Mouse (Mus musculus) kidney, postnatal 0 days (tissue): Measurements from ENCODE around the gene Npr1. TPM values are rescaled to one million over a fixed set of nuclear protein-coding genes. Genes with fewer than 3 reads are reported as not detected.
A peak's percentile ranks its signal among the peaks of the same experiment; 100 is the strongest.

Source experiments
- ATAC-seq: fragments of 200-750 bp; cut with Nextera tagmentation; replicated peaks from 2 replicates; pipeline ENCODE4 v1.8.0; 2017; ENCODE audit warnings: low read depth, moderate number of reproducible peaks, moderate TSS enrichment, moderate library complexity; ENCODE audit not compliant: low FRiP score
- DNase-seq: peaks from one replicate; pipeline ENCODE4 v3.0.0-alpha.2; 2016; ENCODE audit warnings: low spot score
- H3K27ac ChIP-seq: fragments of 300-500 bp; sonication (generic); 2 replicates; pipeline ENCODE4 v1.5.1; 2014; ENCODE audit warnings: mild to moderate bottlenecking
- H3K27me3 ChIP-seq: fragments of 300-500 bp; sonication (generic); 2 replicates; pipeline ENCODE4 v1.6.1; 2014; ENCODE audit warnings: low read length, mixed read lengths; ENCODE audit not compliant: insufficient read depth
- H3K36me3 ChIP-seq: fragments of 300-500 bp; sonication (generic); 2 replicates; pipeline ENCODE4 v1.6.1; 2014; ENCODE audit warnings: low read length, mixed read lengths; ENCODE audit not compliant: insufficient read depth
- H3K4me1 ChIP-seq: fragments of 300-500 bp; sonication (generic); replicated peaks from 2 replicates; pipeline ENCODE4 v1.6.1; 2014; ENCODE audit warnings: antibody characterized with exemption, low read length, mixed read lengths; ENCODE audit not compliant: insufficient read depth
- H3K4me2 ChIP-seq: fragments of 300-500 bp; sonication (generic); 2 replicates; pipeline ENCODE4 v1.6.1; 2014; ENCODE audit warnings: mild to moderate bottlenecking, low read length, moderate library complexity, mixed read lengths
- H3K4me3 ChIP-seq: fragments of 300-500 bp; sonication (generic); replicated peaks from 2 replicates; pipeline ENCODE4 v1.5.1; 2014; ENCODE audit warnings: low read depth, low read length
- H3K9ac ChIP-seq: fragments of 300-500 bp; sonication (generic); 2 replicates; pipeline ENCODE4 v1.6.1; 2014; ENCODE audit warnings: low read depth, low read length
- H3K9me3 ChIP-seq: fragments of 300-500 bp; sonication (generic); replicated peaks from 2 replicates; pipeline ENCODE4 v1.6.1; 2016; ENCODE audit warnings: low read length, inconsistent platforms, mixed read lengths
- CTCF ChIP-seq: IDR thresholded peaks from 2 replicates; pipeline ENCODE4 v1.5.1; 2016; ENCODE audit warnings: antibody characterized with exemption, low read depth, mild to moderate bottlenecking, moderate library complexity
- WGBS: fragments of 180-500 bp; shearing (Covaris S2); extraction: QIAGEN DNeasy Blood & Tissue Kit; methylation state at CpG from one replicate; pipeline ENCODE4 v1.1.7; 2014; 5-methylcytosine and 5-hydroxymethylcytosine counted together
- polyA plus RNA-seq: library from polyadenylated mRNA; unstranded; fragments of >200 nt; fragmentation: Nextera tagmentation; extraction: Ambion mirVana; gene quantifications from 2 replicates; pipeline ENCODE4 v1.2.1, GENCODE M21; 2015

Gene Npr1
- polyA plus RNA-seq, 1 experiment from 2014 or later = 16.7 TPM

DNA sequence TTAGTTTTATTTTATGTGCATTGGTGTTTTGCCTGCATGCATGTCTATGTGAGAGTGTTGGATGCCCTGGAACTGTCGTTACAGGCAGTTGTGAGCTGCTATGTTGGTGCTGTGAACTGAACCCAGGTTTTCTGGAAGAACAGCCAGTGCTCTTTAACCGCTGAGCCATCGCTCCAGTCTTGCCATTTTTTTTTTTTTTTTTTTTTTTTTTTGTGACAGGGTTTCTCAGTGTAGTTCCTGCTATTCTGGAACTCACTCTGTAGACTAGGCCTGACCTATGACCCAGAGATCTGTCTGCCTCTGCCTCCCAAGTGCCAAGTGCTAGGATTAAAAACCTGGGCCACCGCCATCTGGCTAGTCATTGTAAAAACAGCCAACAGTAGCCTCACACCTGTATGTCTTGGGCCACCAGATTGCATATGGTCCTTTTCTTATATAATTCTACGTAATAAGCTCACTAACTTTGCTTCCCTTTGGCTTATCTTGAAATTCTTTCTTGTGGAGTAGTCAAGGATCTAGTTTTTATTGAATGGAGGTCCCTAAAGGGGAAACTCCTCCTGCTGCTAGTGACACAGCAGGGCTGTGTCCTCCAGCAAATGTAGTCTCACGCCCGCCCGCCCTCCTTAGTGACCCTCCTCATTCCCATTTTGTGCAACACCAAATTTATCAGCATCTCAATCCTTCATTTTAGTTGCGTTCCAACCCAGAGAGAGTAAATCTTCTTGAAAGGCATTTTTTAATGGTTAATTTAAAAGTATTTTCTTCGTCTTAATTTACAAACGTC lies 20.1 kb downstream of the Npr1 start:
- DNase-seq (peak; percentile 78), ATAC-seq (no peak)
- TF ChIP-seq CTCF = no peak
- WGBS = 54% methylated on average over 11 of the region's 11 CpGs
- Histone ChIP-seq H3K9ac (no peak overlapping the region), H3K36me3 (no peaks in the 10 kb centered on the region), H3K27me3 (no peaks in the 10 kb centered on the region), H3K9me3 (no peaks in the 10 kb centered on the region), H3K4me2 (peak overlapping the region; percentile 46), H3K27ac (peak overlapping the region; percentile 92), H3K4me3 (no peak overlapping the region), H3K4me1 (no peaks in the 10 kb centered on the region)

DNA sequence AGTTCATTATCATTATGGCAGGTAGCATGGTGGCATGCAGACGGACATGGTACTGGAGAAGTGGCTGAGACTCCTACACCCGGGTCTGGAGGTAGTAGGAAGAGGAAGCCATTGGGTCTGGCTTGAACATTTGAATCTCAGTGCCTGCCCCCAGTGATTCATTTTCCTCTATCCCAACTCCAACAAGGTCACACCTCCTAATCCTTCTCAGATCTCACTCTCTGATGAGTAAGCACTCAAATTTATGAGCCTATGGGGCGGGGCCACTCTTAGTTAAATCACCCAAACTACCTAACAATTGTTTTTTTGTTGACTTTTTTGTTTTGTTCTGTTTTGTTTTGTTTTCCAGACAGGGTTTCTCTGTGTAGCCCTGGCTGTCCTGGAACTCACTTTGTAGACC lies 21.7 kb downstream of the Npr1 start:
- H3K9me3 ChIP-seq = no peaks in the 10 kb centered on the region

GRCm38 (mm10) chr3:90440756-90441155 lies 24.9 kb downstream of the Npr1 start:
- WGBS = 89% methylated on average over 2 of the region's 2 CpGs
- Histone ChIP-seq H3K27me3 (no peaks in the 10 kb centered on the region), H3K27ac (no peak overlapping the region), H3K4me3 (no peak overlapping the region), H3K4me2 (no peak overlapping the region), H3K36me3 (no peaks in the 10 kb centered on the region), H3K4me1 (no peaks in the 10 kb centered on the region), H3K9ac (no peak overlapping the region), H3K9me3 (no peaks in the 10 kb centered on the region)
- DNase-seq = no peak
- no peak for ATAC-seq
- no peak for TF ChIP-seq CTCF

More for the DNA sequence above, 21.7 kb downstream of the Npr1 start:
- Histone ChIP-seq H3K9ac (no peak overlapping the region), H3K4me1 (no peaks in the 10 kb centered on the region), H3K4me3 (no peak overlapping the region), H3K36me3 (no peaks in the 10 kb centered on the region), H3K27ac (no peak overlapping the region), H3K4me2 (no peak overlapping the region), H3K27me3 (no peaks in the 10 kb centered on the region)
- ATAC-seq = no peak
- WGBS = 86% methylated on average over 3 of the region's 3 CpGs
- no peak for DNase-seq
- no peak for TF ChIP-seq CTCF

DNA sequence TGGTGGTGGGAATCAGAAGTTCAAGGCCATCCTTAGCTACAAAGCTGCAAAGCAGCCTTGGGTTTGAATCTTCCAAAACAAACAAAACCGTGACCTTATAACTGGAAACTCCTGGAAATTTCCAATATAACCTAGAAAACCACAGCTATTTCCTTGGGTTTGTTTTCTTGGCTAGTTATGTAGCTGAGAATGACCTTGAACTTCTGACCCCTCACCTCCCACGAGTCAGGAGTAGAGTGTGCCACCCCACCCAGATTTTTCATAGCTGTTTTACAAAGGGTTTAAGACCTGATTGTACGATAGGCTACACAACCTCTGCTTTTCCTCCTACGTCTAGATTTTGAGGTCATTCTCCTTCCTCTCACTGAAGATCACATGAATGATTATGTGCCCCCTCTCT lies 28.5 kb downstream of the Npr1 start:
- DNase-seq (no peak), ATAC-seq (no peak)
- Histone ChIP-seq H3K27me3 (no peaks in the 10 kb centered on the region), H3K4me2 (no peak overlapping the region), H3K9ac (no peak overlapping the region), H3K4me1 (peaks cover 9% of the 10 kb centered on the region), H3K9me3 (no peaks in the 10 kb centered on the region), H3K4me3 (no peak overlapping the region), H3K36me3 (no peaks in the 10 kb centered on the region), H3K27ac (no peak overlapping the region)
- no peak for TF ChIP-seq CTCF
- 47% methylated on average over 4 of the region's 4 CpGs for WGBS

GRCm38 (mm10) chr3:90434073-90434730 lies 31.5 kb downstream of the Npr1 start:
- Histone ChIP-seq H3K27ac (peak overlapping the region; percentile 100), H3K4me1 (peaks cover 19% of the 10 kb centered on the region), H3K36me3 (no peaks in the 10 kb centered on the region), H3K27me3 (no peaks in the 10 kb centered on the region), H3K4me2 (peak overlapping the region; percentile 98), H3K9me3 (no peaks in the 10 kb centered on the region), H3K4me3 (peak overlapping the region; percentile 75), H3K9ac (peak overlapping the region; percentile 95)
- peak; percentile 18 for DNase-seq
- no peak for TF ChIP-seq CTCF
- no peak for ATAC-seq
- WGBS = 41% methylated on average over 11 of the region's 11 CpGs

GRCm38 (mm10) chr3:90433381-90434020 lies 32.2 kb downstream of the Npr1 start, which contains the start of gene Ints3:
Ints3 (minus strand) TSS chr3:90433622.
- Histone ChIP-seq H3K9ac (peak within 1 kb of the TSS; percentile 95), H3K36me3 (no peaks in the 10 kb centered on the region), H3K9me3 (no peaks in the 10 kb centered on the region), H3K27me3 (no peaks in the 10 kb centered on the region), H3K27ac (peak within 1 kb of the TSS; percentile 100), H3K4me1 (peaks cover 19% of the 10 kb centered on the region), H3K4me2 (peak within 1 kb of the TSS; percentile 98), H3K4me3 (peak within 1 kb of the TSS; percentile 75)
- peak; percentile 99 for DNase-seq
- under 1% methylated on average over 52 of the region's 52 CpGs for WGBS
- ATAC-seq = peak; percentile 99
- 0 out of 2 replicates have a peak, but pooled peaks have one; percentile 1 for TF ChIP-seq CTCF
